Mouse (Mus musculus): ENCODE data around the gene Csrp3.

GRCm38 (mm10) chr7:48855461-48855860 lies 7.6 kb upstream of the Csrp3 start:
- TF ChIP-seq CTCF (IDR thresholded peaks at IDR 0.05; ENCODE audit: low read depth, low read length) (no peak), POLR2AphosphoS5 (IDR thresholded peaks at IDR 0.05; ENCODE audit: insufficient replicate concordance, low read depth, low read length) (no peak), TAL1 (conservative IDR thresholded peaks at IDR 0.05; ENCODE audit: low read depth, low read length) (no peak), GATA1 (IDR thresholded peaks at IDR 0.05; ENCODE audit: borderline replicate concordance, low read length) (no peak), GATA2 (IDR thresholded peaks at IDR 0.05; ENCODE audit: borderline replicate concordance, low read depth, low read length) (no peak)
